Mouse (Mus musculus) forebrain, embryonic 13.5 days (tissue): ENCODE measurements around the gene Nanos3. TPM values are rescaled to one million over a fixed set of nuclear protein-coding genes. Genes with fewer than 3 reads are reported as not detected.

Experiments
- ATAC-seq: fragments of 200-750 bp; cut with Nextera tagmentation; 2 replicates; pipeline ENCODE4 v1.8.0; 2017
- H3K27ac ChIP-seq: fragments of 300-500 bp; sonication (generic); 2 replicates; pipeline ENCODE4 v1.5.1; 2015; ENCODE audit warnings: inconsistent platforms, mild to moderate bottlenecking, moderate library complexity
- H3K27me3 ChIP-seq: fragments of 300-500 bp; sonication (generic); 2 replicates; pipeline ENCODE4 v1.6.1; 2015; ENCODE audit warnings: mild to moderate bottlenecking, inconsistent platforms
- H3K36me3 ChIP-seq: fragments of 300-500 bp; sonication (generic); 2 replicates; pipeline ENCODE4 v1.6.1; 2015; ENCODE audit warnings: mild to moderate bottlenecking, inconsistent platforms; ENCODE audit not compliant: poor library complexity, severe bottlenecking
- H3K4me1 ChIP-seq: fragments of 300-500 bp; sonication (generic); 2 replicates; pipeline ENCODE4 v1.6.1; 2015; ENCODE audit warnings: inconsistent platforms
- H3K4me2 ChIP-seq: fragments of 300-500 bp; sonication (generic); 2 replicates; pipeline ENCODE4 v1.6.1; 2015; ENCODE audit warnings: inconsistent platforms, mild to moderate bottlenecking, moderate library complexity
- H3K4me3 ChIP-seq: fragments of 300-500 bp; sonication (generic); 2 replicates; pipeline ENCODE4 v1.5.1; 2015; ENCODE audit warnings: mild to moderate bottlenecking, inconsistent platforms
- H3K9ac ChIP-seq: fragments of 300-500 bp; sonication (generic); 2 replicates; pipeline ENCODE4 v1.6.1; 2015; ENCODE audit warnings: mild to moderate bottlenecking, inconsistent platforms
- H3K9me3 ChIP-seq: fragments of 300-500 bp; sonication (generic); replicated peaks from 2 replicates; pipeline ENCODE4 v1.6.1; 2016; ENCODE audit warnings: inconsistent platforms
- WGBS: fragments of 180-500 bp; shearing (Covaris S2); methylation state at CpG from one replicate; pipeline ENCODE4 v1.1.7; 2015; 5-methylcytosine and 5-hydroxymethylcytosine counted together
- polyA plus RNA-seq: library from polyadenylated mRNA; unstranded; fragments of >200 nt; fragmentation: Nextera tagmentation; extraction: Ambion mirVana; gene quantifications from 2 replicates; pipeline ENCODE4 v1.2.1, GENCODE M21; 2015

Gene Nanos3
- polyA plus RNA-seq, 1 experiment from 2014 or later = 6.5 TPM

DNA sequence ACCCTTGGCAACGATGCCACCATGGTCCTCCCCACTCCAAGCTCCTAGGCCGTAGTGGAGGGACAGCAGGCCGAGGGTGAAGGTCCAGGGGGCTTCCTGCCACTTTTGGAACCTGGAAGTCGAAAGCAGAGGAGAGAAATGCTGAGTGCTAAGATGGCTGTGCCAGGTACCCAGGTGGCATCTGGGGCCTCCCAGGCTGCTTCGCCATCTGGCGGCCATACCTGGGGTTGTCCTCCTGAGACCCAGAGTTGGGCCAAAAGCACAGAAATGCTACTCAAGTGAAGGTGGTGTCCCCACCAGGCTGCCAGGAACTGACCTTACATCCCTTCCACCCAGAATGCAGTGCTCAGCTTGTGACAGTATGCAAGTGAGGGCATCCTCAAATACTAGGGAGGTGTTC, 11.2 kb downstream of the Nanos3 start:
- Histone ChIP-seq H3K27me3 (no peaks in the 10 kb centered on the region), H3K36me3 (peaks cover 82% of the 10 kb centered on the region), H3K9me3 (no peaks in the 10 kb centered on the region), H3K4me2 (no peak overlapping the region), H3K4me3 (no peak overlapping the region), H3K9ac (0 out of 2 replicates have a peak overlapping the region, but pooled peaks have one; percentile 30), H3K4me1 (peaks cover 19% of the 10 kb centered on the region), H3K27ac (no peak overlapping the region)
- 87% methylated on average over 6 of the region's 6 CpGs for WGBS
- ATAC-seq = no peak

DNA sequence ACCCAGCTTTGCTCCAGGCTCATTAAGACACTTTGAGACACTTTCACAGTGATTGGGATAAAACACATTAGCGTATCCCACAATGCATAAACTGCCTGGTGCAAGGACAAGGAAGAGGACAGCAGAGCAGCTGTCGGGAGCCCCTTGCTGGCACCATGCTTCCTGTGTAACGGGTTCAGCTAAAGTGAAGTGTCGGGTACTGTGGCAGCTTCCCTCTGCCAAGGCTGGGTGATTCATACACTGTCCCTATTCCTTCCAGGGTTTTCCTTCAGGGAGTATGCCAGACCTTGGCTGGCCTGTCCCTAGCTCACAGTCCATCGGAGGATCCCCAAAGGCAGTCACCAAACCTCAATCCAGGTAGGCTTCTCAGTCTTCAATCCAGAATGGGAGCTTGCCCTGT, 14.9 kb downstream of the Nanos3 start:
- H3K4me2 ChIP-seq = no peak overlapping the region
- ATAC-seq = no peak
- H3K36me3 ChIP-seq = peaks cover 58% of the 10 kb centered on the region

DNA sequence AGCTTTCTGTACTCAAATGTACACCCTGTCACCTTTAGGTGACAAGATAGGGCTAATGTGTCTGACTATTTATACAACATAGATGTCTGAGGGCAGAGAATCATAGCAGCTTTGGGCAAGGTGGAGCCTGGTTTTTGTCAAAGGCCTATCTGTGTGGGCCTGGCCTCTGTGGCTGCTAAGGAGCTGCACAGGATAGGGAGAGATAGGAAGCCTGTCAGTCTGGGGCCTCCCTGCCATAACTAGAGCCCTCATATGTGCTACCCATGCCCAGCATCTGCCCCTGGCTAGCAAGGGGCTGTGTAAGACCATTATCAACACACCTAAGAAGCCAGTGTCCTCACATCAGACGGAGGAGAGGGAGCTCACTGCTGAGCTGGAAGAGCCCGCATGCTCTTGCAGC, 17.3 kb downstream of the Nanos3 start:
- H3K36me3 ChIP-seq = peaks cover 44% of the 10 kb centered on the region
- no peak for ATAC-seq
- no peaks in the 10 kb centered on the region for H3K9me3 ChIP-seq
- WGBS = 94% methylated on average over 2 of the region's 2 CpGs
- no peak overlapping the region for H3K4me2 ChIP-seq
- no peaks in the 10 kb centered on the region for H3K27me3 ChIP-seq
- H3K27ac ChIP-seq = no peak overlapping the region; the same call in 1 of the 2 replicates
- H3K4me3 ChIP-seq = no peak overlapping the region
- no peak overlapping the region for H3K9ac ChIP-seq
- no peaks in the 10 kb centered on the region for H3K4me1 ChIP-seq

More for the DNA sequence above, 14.9 kb downstream of the Nanos3 start:
- Histone ChIP-seq H3K27me3 (no peaks in the 10 kb centered on the region), H3K9me3 (no peaks in the 10 kb centered on the region), H3K4me1 (no peaks in the 10 kb centered on the region), H3K27ac (no peak overlapping the region), H3K4me3 (no peak overlapping the region), H3K9ac (no peak overlapping the region)
- WGBS = 95% methylated on average over 5 of the region's 5 CpGs

DNA sequence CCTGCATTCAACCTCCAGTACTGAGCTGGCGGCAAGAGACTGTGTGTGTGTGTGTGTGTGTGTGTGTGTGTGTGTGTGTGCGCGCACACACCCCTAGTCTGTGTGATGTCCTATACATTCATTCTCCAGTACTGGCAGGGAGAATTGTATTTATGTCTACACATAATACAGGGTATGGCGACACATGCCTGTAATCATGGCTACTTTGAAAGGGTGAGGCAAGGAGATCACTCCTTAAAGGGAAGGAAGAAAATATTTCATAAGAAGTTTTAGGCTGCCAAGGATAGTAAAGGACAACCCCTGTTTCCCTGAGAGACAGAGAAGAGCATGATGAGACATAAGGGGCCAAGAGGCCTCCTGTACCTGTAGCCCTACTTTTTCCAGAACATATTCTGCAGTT, 27.4 kb downstream of the Nanos3 start:
- WGBS = 85% methylated on average over 4 of the region's 4 CpGs
- peaks cover 36% of the 10 kb centered on the region for H3K36me3 ChIP-seq
- H3K27me3 ChIP-seq = no peaks in the 10 kb centered on the region
- H3K4me3 ChIP-seq = no peak overlapping the region
- no peak overlapping the region for H3K4me2 ChIP-seq
- H3K9me3 ChIP-seq = no peaks in the 10 kb centered on the region
- no peak overlapping the region for H3K27ac ChIP-seq
- ATAC-seq = no peak
- H3K4me1 ChIP-seq = no peaks in the 10 kb centered on the region
- no peak overlapping the region for H3K9ac ChIP-seq

DNA sequence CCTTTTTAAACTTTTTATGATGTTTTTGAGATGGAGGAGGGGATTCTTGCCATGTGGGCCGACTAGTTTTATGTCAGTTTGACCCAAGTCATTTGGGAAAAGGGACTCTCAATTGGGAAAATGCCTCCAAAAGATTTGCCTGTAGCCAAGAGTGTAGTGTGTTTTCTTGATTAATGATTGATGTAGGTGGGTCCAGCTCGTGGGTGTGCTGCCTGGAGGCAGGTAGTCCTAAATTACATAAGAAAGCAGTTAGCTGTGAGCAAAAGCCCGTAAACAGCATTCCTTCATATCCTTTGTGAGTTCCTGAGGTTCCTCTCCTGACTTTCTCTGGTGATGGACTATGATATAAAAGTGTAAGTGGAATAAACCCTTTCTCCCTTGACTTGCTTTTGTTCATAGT, 35.8 kb downstream of the Nanos3 start:
- no peak for ATAC-seq
- Histone ChIP-seq H3K9ac (no peak overlapping the region), H3K9me3 (no peaks in the 10 kb centered on the region), H3K4me1 (peaks cover 25% of the 10 kb centered on the region), H3K36me3 (peaks cover 14% of the 10 kb centered on the region), H3K27ac (no peak overlapping the region), H3K4me2 (no peak overlapping the region), H3K27me3 (no peaks in the 10 kb centered on the region), H3K4me3 (no peak overlapping the region)
- whole genome bisulfite sequencing = 81% methylated on average over 3 of the region's 3 CpGs

DNA sequence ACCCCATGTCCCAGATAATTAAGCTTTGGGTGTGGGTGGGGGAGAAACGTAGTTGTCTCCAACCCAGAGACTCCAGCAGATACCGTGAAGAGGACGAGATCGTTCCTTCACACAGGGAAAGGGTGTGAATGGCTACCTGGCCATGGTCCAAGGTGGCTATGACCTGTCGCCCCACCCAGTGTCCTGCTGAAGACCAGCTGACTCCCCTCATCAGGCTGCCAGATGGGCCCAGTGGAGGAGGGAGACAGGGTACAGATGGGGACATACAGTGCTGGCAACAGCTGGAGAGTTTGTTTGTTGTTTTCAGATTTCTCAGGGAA, 36.5 kb downstream of the Nanos3 start:
- peak overlapping the region; percentile 86 for H3K9ac ChIP-seq
- H3K4me2 ChIP-seq = peak overlapping the region; percentile 91
- no peak overlapping the region for H3K27ac ChIP-seq
- H3K4me1 ChIP-seq = peaks cover 25% of the 10 kb centered on the region
- peaks cover 18% of the 10 kb centered on the region for H3K36me3 ChIP-seq
- H3K27me3 ChIP-seq = no peaks in the 10 kb centered on the region
- peak overlapping the region; percentile 68 for H3K4me3 ChIP-seq
- WGBS = 89% methylated on average over 5 of the region's 5 CpGs
- no peaks in the 10 kb centered on the region for H3K9me3 ChIP-seq
- no peak; the same call in 1 of the 2 replicates for ATAC-seq

DNA sequence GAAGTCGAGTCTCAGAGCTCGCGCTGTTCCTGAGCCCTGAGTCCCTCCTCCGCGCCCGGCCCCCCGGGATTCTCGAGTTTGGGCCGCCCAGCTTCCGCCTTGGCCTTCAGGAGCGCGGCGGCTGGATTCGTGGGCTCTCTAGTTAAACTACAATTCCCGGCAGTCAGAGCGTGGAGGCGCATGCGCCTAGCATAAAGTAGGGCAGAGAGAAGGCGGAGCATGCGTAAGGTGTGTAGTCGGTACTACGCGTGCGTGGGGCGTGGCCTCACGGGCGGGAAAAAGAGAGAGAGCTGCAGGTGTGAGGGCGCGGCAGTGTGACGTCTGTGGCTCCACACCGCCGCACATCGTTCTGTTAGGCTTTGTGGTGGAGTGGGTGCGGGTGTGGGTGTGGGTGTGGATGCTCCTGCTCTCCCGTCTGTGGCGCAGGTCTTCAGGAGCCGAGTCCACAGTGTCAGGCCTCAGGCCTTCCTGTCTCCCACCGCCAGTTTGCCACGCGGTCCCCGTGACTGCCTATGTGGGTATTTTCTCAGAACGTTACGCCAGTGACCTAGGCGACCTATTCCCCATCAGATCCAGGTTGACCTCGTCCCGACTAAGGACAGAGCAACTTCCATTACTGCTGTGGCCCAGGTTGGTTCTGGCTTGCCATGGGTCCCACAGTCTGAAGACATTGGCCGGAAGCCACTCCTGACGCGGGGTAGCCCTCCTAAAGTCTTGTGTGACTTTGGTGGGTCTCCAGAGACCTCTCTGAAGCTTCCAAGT, 37.1 kb downstream of the Nanos3 start, which contains the start of the genes Cc2d1a and 4930432K21Rik:
Gene Cc2d1a (minus strand): TSS at position 168 of the 762 bp plus-strand sequence.
Gene 4930432K21Rik (plus strand): TSS at position 257 of the 762 bp plus-strand sequence.
- ATAC-seq = peak; percentile 96
- H3K4me2 ChIP-seq = peak within 1 kb of the TSS; percentile 91
- 15% methylated on average over 49 of the region's 49 CpGs for WGBS
- peak within 1 kb of the TSS; percentile 68 for H3K4me3 ChIP-seq
- H3K9ac ChIP-seq = peak within 1 kb of the TSS; percentile 86
- no peak within 1 kb of the TSS for H3K27ac ChIP-seq
- H3K27me3 ChIP-seq = no peaks in the 10 kb centered on the region
- H3K36me3 ChIP-seq = peaks cover 23% of the 10 kb centered on the region
- no peaks in the 10 kb centered on the region for H3K9me3 ChIP-seq
- peaks cover 25% of the 10 kb centered on the region for H3K4me1 ChIP-seq

DNA sequence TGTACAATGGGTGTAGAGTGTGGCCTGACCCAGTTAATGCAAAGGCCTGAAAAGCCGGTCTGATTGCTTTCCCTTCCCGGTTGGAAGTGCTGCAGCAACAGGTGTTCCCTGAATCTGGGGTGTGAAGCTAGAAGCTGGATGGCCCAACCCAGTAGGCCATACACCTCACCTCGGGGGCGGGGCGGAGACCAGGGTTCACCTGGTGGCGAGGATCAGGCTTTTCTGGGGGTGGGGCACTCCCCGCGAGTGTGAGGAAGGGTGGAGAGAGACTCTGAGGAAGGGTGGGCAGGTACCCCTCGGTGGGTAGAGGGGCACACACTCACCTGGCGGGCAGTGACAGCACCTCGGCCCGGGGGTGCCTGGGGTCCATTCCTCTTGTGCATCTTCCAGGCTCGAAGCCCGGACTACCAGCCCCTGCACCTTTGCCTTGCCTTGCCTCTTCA, 37.7 kb downstream of the Nanos3 start:
- no peak overlapping the region for H3K27ac ChIP-seq
- H3K9me3 ChIP-seq = no peaks in the 10 kb centered on the region
- H3K9ac ChIP-seq = peak overlapping the region; percentile 86
- peak overlapping the region; percentile 68 for H3K4me3 ChIP-seq
- 11% methylated on average over 14 of the region's 14 CpGs for WGBS
- H3K4me1 ChIP-seq = peaks cover 25% of the 10 kb centered on the region
- ATAC-seq = no peak; the same call in 1 of the 2 replicates
- H3K4me2 ChIP-seq = peak overlapping the region; percentile 91
- H3K27me3 ChIP-seq = no peaks in the 10 kb centered on the region
- H3K36me3 ChIP-seq = peaks cover 30% of the 10 kb centered on the region

DNA sequence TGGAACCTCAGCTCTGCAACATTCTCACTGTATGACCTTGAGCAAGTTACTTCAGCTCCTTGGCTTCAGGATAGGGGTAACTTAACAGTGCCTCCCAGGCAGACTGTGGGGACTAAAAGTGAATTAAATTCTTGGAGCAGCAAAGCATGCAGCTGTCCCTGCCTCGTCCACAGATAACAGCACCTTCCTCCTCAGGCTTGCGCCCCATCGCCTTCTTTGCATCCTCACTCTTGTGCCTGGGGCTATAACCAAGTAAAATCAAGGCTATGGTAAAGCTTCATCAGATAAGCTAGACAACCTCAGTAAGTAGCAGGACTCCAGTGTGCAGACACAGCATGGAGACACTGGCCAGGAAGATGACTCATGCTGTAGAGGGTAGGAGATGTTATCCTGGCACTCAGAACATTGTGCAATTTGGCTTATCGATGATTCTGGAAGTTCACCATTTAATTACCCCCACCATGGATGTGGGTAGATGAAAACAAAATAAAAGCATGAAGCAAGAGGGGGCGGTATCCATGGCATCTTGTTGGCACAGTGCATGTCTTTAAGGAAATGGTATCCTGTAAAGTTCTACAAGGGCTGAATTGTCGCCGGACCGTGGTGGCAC, 40.3 kb downstream of the Nanos3 start:
- Histone ChIP-seq H3K9ac (no peak overlapping the region), H3K27me3 (no peaks in the 10 kb centered on the region), H3K27ac (no peak overlapping the region), H3K9me3 (no peaks in the 10 kb centered on the region), H3K4me2 (no peak overlapping the region), H3K4me3 (no peak overlapping the region), H3K4me1 (peaks cover 25% of the 10 kb centered on the region), H3K36me3 (peaks cover 55% of the 10 kb centered on the region)
- WGBS = 92% methylated on average over 8 of the region's 8 CpGs
- no peak for ATAC-seq

DNA sequence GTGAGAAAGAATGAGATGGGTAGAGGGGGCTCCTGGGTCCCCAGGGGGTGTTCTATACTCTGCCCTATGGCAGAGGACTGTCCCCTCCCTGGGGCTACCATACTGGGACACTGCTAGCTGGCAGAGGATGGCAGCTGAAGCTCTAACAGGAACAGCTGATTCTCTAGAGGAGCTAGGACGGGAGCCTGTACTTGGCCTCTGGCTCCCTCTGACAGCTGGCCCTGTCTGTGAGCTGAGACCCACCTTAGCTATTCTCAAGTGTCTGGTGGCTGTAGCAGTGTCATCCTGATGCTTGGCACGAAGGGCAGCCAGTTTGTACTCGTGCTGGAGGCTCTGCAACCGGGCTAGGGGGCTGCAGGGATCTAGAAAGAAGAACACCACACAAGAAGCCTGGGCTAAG, 44.2 kb downstream of the Nanos3 start:
- Histone ChIP-seq H3K4me1 (0 out of 2 replicates have a peak, but pooled peaks cover under 1% of the 10 kb centered on the region), H3K27me3 (no peaks in the 10 kb centered on the region), H3K36me3 (peaks cover 94% of the 10 kb centered on the region), H3K4me3 (no peak overlapping the region), H3K9me3 (no peaks in the 10 kb centered on the region), H3K9ac (no peak overlapping the region), H3K4me2 (no peak overlapping the region), H3K27ac (no peak overlapping the region)
- 88% methylated on average over 4 of the region's 4 CpGs for WGBS
- no peak for ATAC-seq

DNA sequence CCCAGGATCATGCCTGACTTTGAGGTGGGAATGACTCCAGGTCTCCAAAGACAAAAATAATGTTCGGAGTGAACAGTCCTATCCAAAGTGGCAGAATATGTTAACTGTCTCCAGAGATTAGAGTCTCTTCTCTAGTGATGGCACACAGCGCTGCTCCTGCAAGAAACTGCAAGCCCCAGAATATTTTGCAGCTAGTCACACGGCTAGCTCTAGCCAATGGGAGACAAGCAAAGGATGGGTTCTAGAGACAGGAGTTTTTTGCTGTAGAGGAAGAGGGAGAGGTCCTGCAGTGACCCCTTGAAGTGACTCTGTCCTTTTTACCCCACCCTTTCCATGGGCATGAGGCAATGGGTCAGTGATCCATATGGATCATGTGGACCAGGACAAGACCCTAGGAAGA, 47.2 kb downstream of the Nanos3 start:
- no peaks in the 10 kb centered on the region for H3K27me3 ChIP-seq

DNA sequence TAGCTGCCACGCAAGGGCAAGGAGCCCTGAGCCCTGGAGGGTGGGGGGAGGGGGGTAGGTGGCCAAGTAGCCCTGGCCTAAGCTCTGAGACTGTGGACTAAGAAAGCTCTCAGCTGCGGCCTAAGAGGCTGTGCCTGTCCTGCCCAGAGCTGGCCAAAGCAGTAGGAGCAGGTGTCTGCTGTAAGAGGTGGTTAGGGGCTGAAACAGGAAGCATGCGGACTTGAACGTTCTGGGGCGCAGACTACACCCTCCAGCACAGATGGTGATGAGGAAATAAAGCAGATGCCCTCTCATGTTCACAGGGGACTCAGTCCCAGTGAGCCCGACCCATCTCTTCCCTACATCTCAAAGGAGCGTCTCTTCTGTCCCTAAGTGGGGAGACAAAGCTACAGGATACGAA, 52.8 kb downstream of the Nanos3 start:
- 88% methylated on average over 8 of the region's 8 CpGs for WGBS
- Histone ChIP-seq H3K4me2 (no peak overlapping the region), H3K4me1 (peaks cover 5% of the 10 kb centered on the region; the same call in 1 of the 2 replicates), H3K9ac (no peak overlapping the region), H3K9me3 (no peaks in the 10 kb centered on the region), H3K27ac (no peak overlapping the region), H3K36me3 (peaks cover 59% of the 10 kb centered on the region), H3K4me3 (no peak overlapping the region), H3K27me3 (no peaks in the 10 kb centered on the region)
- no peak for ATAC-seq

More for the DNA sequence above, 47.2 kb downstream of the Nanos3 start:
- Histone ChIP-seq H3K9me3 (no peaks in the 10 kb centered on the region), H3K9ac (no peak overlapping the region), H3K4me2 (no peak overlapping the region), H3K27ac (no peak overlapping the region), H3K4me3 (no peak overlapping the region), H3K4me1 (no peaks in the 10 kb centered on the region), H3K36me3 (peaks cover 99% of the 10 kb centered on the region)
- no peak for ATAC-seq
- 93% methylated on average over 3 of the region's 3 CpGs for WGBS
